Mouse (Mus musculus) left cerebral cortex, adult 11 months (tissue): ENCODE results near the gene Ifrd2.

ENCODE experiments used
- DNase-seq: peaks from one replicate; pipeline ENCODE4 v3.0.0; 2022; ENCODE audit warnings: low spot score

Gene Ifrd2

DNA sequence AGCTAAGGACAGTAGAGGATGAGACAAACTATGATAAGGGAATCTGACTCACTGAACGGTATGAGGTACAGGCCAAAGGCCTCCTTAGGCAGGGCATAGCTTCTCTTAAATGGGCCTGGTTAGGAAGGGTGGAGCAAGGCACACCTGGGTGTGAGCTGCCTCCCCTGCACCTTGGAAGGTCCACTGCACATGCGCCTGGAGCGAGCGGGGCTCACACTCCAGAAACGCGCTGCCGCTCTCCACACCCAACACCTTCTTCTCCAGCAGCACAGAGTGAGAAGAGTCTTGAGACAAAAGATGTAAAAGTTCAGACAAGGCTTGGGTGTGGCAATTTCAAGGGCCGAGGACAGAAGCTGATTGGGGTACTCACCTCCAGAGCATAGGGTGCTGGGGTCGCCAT is 12.0 kb downstream of the Ifrd2 start:
- no peak for DNase-seq

GRCm38 (mm10) chr9:107599842-107600241 is 12.4 kb downstream of the Ifrd2 start:
- no peak for DNase-seq

DNA sequence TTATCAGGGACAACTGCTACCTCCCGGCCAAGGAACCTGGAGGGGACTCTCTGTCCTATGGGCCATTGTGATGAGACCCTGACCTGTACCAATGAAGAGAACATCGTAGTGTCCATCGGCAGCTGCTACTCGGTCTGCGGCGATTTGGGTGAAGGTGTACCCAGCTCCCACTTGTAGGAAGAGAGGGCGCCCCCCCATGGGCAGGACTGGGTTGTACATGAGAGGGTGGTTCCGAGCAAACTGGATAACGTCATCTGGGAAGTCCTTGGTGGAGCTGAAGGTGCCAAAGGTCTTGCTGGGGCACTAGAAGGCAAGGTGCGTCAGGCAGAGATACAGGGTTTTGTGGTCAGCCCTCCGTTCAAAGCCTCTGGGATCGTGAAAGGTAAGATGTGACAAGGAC is 13.3 kb downstream of the Ifrd2 start:
- no peak for DNase-seq

DNA sequence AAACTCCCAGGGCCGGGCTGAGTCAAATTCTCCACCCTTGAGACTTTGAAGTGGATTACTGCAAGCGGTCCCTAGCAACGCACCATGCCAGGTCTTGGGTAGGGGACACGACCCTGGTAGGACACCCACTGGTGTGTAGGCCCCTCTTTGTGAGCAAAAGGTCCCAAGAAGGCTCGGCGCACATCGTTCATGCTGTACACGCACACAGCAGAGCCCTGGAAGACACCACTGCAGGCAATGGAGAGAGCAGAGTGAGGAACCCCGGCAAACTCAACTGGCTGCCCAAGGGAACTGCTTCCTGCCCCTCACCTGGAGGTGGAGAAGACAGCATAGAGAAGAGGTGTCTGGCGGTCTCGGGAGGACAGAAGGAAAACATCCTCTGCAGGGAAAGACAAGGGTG is 13.8 kb downstream of the Ifrd2 start:
- no peak for DNase-seq

- peak; percentile 82 for DNase-seq
Observed at GRCm38 (mm10) chr9:107602068-107602648, 14.7 kb downstream of the Ifrd2 start.

DNA sequence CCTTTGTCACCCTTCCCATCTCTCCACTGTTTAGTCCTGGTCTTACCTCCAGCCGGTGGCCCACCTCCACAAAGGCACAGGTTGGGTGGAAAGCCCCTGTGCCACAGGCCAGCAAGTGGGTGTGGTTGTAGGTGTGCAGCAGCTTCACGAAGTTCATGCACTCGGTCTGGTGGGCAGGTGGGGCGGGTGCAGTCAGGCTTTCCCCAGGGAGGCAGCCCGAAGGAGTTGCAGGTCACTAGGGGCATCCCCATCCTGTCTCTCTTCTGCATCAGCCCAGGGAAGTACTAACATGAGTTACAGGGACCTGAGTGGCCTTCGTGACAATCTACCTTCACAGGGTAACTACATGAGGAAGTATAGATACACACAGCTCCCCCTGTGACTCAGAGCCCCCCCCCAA is 15.8 kb downstream of the Ifrd2 start:
- DNase-seq, result no peak

DNA sequence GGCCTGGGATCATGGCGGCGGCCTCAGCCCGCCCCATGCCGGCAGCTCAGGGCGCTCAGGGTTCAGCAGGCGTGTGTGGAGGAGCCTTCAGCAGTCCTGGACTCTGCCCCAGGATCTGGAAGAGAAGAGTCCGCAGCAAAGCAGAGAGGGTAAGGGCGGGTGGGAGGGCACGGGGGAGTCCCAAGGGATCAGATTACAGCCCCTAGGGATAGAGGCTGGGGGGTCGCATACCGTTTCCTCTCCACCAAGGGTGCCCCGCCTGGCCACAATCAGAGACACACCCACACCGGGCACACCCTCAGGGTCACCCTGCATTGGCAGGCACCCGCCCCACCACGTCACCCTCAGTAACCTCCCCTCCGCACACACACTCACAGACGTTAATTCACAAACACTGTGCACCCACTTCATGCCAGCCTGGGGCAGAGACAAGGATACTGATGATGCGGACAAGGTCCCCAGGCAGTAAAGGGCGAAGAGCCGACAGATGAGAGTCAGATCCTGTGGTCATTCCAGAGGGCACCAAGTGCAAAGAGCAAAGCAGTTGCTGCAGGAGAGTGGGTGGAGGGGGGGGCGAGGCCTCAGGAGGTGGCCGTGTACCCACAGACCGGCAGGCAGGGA is 17.7 kb downstream of the Ifrd2 start:
- DNase-seq, result no peak

DNA sequence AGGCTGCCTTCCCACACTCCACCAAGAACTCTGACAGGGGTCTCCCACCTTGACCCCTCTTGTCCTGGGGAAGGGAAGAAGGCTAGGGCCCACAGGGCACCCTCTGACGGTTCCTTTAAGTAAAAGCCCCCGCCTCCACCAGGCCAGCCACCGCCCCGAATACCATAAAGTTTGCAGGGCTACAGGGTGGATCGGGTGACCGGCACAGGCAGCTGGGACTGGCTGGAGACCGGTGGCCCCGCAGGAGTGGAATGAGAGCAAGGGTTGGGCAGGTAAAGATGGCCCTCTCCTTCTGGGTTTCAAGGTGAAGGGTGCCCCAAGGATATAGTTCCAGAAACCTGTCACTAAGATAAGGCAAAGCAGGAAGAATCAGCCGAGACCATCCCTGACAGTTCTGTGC is 19.1 kb downstream of the Ifrd2 start:
- no peak for DNase-seq

- DNase-seq, result no peak
Observed at GRCm38 (mm10) chr9:107607036-107607435, 19.6 kb downstream of the Ifrd2 start.

GRCm38 (mm10) chr9:107607653-107608245 is 20.3 kb downstream of the Ifrd2 start:
- no peak for DNase-seq

- DNase-seq, result no peak
Observed at GRCm38 (mm10) chr9:107608741-107609432, 21.4 kb downstream of the Ifrd2 start, which contains the start of gene Sema3b. Gene Sema3b (minus strand): TSS chr9:107609229.

GRCm38 (mm10) chr9:107609433-107609830 is 22.0 kb downstream of the Ifrd2 start:
- no peak for DNase-seq

GRCm38 (mm10) chr9:107611456-107612190 is 24.2 kb downstream of the Ifrd2 start:
- DNase-seq, result no peak

- peak; percentile 96 for DNase-seq
Observed at GRCm38 (mm10) chr9:107612191-107612944, 24.9 kb downstream of the Ifrd2 start.

GRCm38 (mm10) chr9:107612945-107613569 is 25.6 kb downstream of the Ifrd2 start:
- no peak for DNase-seq

DNA sequence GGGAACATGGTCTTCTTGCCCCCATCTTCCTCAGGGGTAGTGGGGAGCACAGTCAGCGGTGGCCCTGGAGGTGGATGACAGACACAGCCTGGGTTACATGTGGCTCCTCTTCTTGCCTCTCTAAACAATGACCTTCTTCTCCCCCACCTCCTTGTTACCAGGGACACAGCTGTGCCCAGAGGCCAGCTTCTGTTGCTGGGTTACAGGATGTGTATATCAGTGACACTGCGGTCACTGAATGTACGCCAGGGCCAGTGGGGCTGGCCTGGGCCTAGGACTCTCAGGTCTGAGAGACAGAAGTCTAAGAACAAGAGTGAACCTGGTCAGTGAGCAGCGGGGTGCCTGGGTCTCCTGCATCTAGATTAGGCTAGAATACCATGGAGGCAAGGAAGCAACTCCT is 27.6 kb downstream of the Ifrd2 start:
- no peak for DNase-seq

DNA sequence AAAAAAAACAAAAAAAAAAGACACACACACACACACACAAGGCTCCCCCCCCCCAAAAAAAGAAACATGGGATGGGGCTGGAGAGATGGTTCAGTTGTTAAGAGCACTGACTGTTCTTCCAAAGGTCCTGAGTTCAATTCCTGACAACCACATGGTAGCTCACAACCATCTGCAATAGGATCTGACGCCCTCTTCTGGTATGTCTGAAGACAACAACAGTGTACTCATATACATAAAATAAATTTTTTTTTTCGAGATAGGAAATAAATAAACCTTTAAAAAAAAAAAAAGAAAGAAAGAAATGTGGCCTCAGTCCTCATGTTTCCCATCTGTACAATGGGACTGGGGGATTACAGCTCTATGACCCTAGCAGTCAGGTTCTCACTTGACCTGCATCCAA is 30.0 kb downstream of the Ifrd2 start:
- no peak for DNase-seq

DNA sequence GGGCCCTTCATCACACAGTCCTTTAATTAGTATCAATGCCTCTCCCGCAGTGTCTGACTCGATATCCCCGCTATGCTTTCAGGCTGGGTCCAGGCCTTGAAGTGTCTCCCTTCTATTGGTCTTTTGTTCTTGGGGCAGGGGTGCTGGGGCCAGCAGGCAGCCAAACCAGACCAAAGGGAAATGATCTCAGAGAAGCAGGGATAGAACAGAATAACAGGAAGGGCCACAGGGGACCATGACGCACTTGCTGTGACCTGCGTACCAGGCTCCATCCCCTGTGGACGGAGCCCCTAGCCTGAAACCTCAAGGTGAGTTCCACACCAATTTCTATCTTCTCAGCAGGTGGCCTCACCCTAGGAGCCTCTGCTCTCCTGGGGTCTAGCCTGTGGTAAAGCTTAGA is 30.7 kb downstream of the Ifrd2 start:
- DNase-seq, result no peak

- no peak for DNase-seq
Observed at GRCm38 (mm10) chr9:107618778-107619545, 31.5 kb downstream of the Ifrd2 start.

DNA sequence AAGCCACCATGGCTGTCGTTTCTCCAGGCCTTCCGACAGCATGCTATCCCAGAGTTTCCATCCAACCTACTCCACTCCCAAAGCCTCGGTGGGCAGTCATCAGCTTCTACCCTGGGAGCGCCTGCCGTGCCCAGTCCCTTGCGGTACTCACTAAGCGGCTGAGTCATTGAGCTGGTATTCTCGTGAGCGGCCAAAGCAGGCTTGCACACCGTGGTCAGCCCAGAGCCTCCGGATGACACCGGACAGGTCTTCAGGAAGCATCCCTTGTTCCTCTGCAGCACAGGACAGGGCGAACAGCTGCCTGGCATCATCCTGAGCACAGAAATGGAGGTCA is 32.1 kb downstream of the Ifrd2 start:
- no peak for DNase-seq

DNA sequence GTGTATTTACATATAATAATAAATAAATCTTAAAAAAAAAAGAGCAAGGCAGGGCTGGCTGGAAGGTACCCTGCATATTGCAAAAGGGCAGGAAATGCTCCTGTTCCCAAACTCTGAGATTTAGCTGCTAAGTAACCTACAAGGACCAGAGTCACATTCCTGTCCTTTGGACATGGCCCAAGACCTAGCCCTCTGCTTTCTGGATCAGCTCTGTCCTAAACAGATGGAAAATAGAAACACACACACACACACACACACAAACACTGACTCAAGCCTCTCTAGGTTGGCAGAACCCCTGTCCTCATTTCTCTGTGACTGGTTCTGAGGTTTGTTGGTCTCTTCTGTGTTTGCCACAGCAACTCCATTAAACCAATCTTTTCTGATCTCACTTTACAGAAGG is 33.5 kb downstream of the Ifrd2 start:
- DNase-seq, result no peak
